Mouse (Mus musculus) forebrain, embryonic 14.5 days (tissue): ENCODE measurements around the gene Wfdc6b. TPM values are rescaled to one million over a fixed set of nuclear protein-coding genes. Genes with fewer than 3 reads are reported as not detected.
A peak's percentile ranks its signal among the peaks of the same experiment; 100 is the strongest.

Source experiments
- ATAC-seq: fragments of 200-750 bp; cut with Nextera tagmentation; 2 replicates; pipeline ENCODE4 v1.8.0; 2017; ENCODE audit warnings: mild to moderate bottlenecking, moderate library complexity
- DNase-seq: peaks from one replicate; pipeline ENCODE4 v3.0.0-alpha.2; 2015; ENCODE audit warnings: low spot score
- H3K27ac ChIP-seq: fragments of 300-500 bp; sonication (generic); 2 replicates; pipeline ENCODE4 v1.5.1; 2014; ENCODE audit warnings: low read depth, mild to moderate bottlenecking, control low read depth, low read length, moderate library complexity
- H3K27me3 ChIP-seq: fragments of 300-500 bp; sonication (generic); replicated peaks from 2 replicates; pipeline ENCODE4 v1.6.1; 2014; ENCODE audit warnings: low read length, control low read depth, mixed read lengths; ENCODE audit not compliant: control insufficient read depth, insufficient read depth
- H3K36me3 ChIP-seq: fragments of 300-500 bp; sonication (generic); 2 replicates; pipeline ENCODE4 v1.6.1; 2014; ENCODE audit warnings: low read length, control low read depth; ENCODE audit not compliant: control insufficient read depth, insufficient read depth
- H3K4me1 ChIP-seq: fragments of 300-500 bp; sonication (generic); 2 replicates; pipeline ENCODE4 v1.6.1; 2014; ENCODE audit warnings: antibody characterized with exemption, low read length, control low read depth; ENCODE audit not compliant: control insufficient read depth, insufficient read depth
- H3K4me2 ChIP-seq: fragments of 300-500 bp; sonication (generic); 2 replicates; pipeline ENCODE4 v1.6.1; 2014; ENCODE audit warnings: mild to moderate bottlenecking, control low read depth, low read length
- H3K4me3 ChIP-seq: fragments of 300-500 bp; sonication (generic); 2 replicates; pipeline ENCODE4 v1.5.1; 2014; ENCODE audit warnings: low read depth, low read length, control low read depth
- H3K9ac ChIP-seq: fragments of 300-500 bp; sonication (generic); 2 replicates; pipeline ENCODE4 v1.6.1; 2014; ENCODE audit warnings: mild to moderate bottlenecking, low read length, control low read depth, moderate library complexity
- H3K9me3 ChIP-seq: fragments of 300-500 bp; sonication (generic); replicated peaks from 2 replicates; pipeline ENCODE4 v1.6.1; 2016; ENCODE audit warnings: low read length, control low read depth, mixed read lengths; ENCODE audit not compliant: control insufficient read depth
- WGBS: fragments of 180-500 bp; shearing (Covaris S2); extraction: QIAGEN DNeasy Blood & Tissue Kit; methylation state at CpG from one replicate; pipeline ENCODE4 v1.1.7; 2014; 5-methylcytosine and 5-hydroxymethylcytosine counted together
- polyA plus RNA-seq: library from polyadenylated mRNA; unstranded; fragments of >200 nt; fragmentation: Nextera tagmentation; extraction: Ambion mirVana; gene quantifications from 2 replicates; pipeline ENCODE4 v1.2.1, GENCODE M21; 2014

Gene Wfdc6b
- polyA plus RNA-seq, 1 experiment from 2014 or later = not detected

GRCm38 (mm10) chr2:164641881-164642673 lies 28.8 kb downstream of the Wfdc6b start:
- no peaks in the 10 kb centered on the region for H3K36me3 ChIP-seq
- H3K27ac ChIP-seq = no peak overlapping the region
- H3K4me1 ChIP-seq = no peaks in the 10 kb centered on the region
- no peak overlapping the region for H3K4me2 ChIP-seq
- DNase-seq = peak; percentile 45
- no peak overlapping the region for H3K9ac ChIP-seq
- H3K27me3 ChIP-seq = no peaks in the 10 kb centered on the region
- no peak for ATAC-seq
- no peak overlapping the region for H3K4me3 ChIP-seq
- no peaks in the 10 kb centered on the region for H3K9me3 ChIP-seq
- 65% methylated on average over 13 of the region's 13 CpGs for WGBS

GRCm38 (mm10) chr2:164655858-164656257 lies 42.5 kb downstream of the Wfdc6b start, which contains the start of gene Wfdc10:
Wfdc10 (plus strand) TSS chr2:164656046.
- Histone ChIP-seq H3K27ac (no peak within 1 kb of the TSS), H3K4me2 (no peak within 1 kb of the TSS), H3K9me3 (no peaks in the 10 kb centered on the region), H3K4me1 (no peaks in the 10 kb centered on the region), H3K27me3 (no peaks in the 10 kb centered on the region), H3K36me3 (no peaks in the 10 kb centered on the region), H3K9ac (no peak within 1 kb of the TSS), H3K4me3 (no peak within 1 kb of the TSS)
- peak; percentile 50 for DNase-seq
- no peak for ATAC-seq
- WGBS = 17% methylated on average over 11 of the region's 11 CpGs

- no peak within 1 kb of the TSS for H3K27ac ChIP-seq
- no peaks in the 10 kb centered on the region for H3K36me3 ChIP-seq
- H3K4me1 ChIP-seq = no peaks in the 10 kb centered on the region
- no peak within 1 kb of the TSS for H3K4me3 ChIP-seq
- no peaks in the 10 kb centered on the region for H3K27me3 ChIP-seq
- no peaks in the 10 kb centered on the region for H3K9me3 ChIP-seq
- 83% methylated on average over 9 of the region's 9 CpGs for WGBS
- no peak within 1 kb of the TSS for H3K9ac ChIP-seq
- no peak for ATAC-seq
- no peak for DNase-seq
- no peak within 1 kb of the TSS for H3K4me2 ChIP-seq
These were observed 43.2 kb downstream of the Wfdc6b start, which contains the start of gene Wfdc9 for GRCm38 (mm10) chr2:164656483-164656882. Wfdc9 (minus strand) TSS chr2:164656583.

- WGBS = 89% methylated on average over 7 of the region's 7 CpGs
- ATAC-seq = no peak
These were observed 51.5 kb downstream of the Wfdc6b start for GRCm38 (mm10) chr2:164664851-164665250.

More at GRCm38 (mm10) chr2:164664851-164665250, 51.5 kb downstream of the Wfdc6b start:
- Histone ChIP-seq H3K4me1 (no peaks in the 10 kb centered on the region), H3K9me3 (no peaks in the 10 kb centered on the region), H3K27me3 (no peaks in the 10 kb centered on the region), H3K9ac (no peak overlapping the region), H3K27ac (no peak overlapping the region), H3K36me3 (no peaks in the 10 kb centered on the region), H3K4me3 (no peak overlapping the region), H3K4me2 (no peak overlapping the region)
- no peak for DNase-seq

Other genes starting within 250 kb of the Wfdc6b start
- gene Slpi, start 224.4 kb upstream of the Wfdc6b start, polyA plus RNA-seq = not detected in 2 replicates
- 0.06 TPM in 1 of 2 replicates, not detected in the other for gene Rbpjl, start 210.4 kb upstream of the Wfdc6b start, polyA plus RNA-seq
- 0.08 and 0.10 TPM in 2 replicates for gene Matn4, start 208.4 kb upstream of the Wfdc6b start, polyA plus RNA-seq
- 3.9 and 4.2 TPM in 2 replicates for gene Sdc4, start 169.6 kb upstream of the Wfdc6b start, polyA plus RNA-seq
- 76.3 and 86.6 TPM in 2 replicates for gene Sys1, start 156.6 kb upstream of the Wfdc6b start, polyA plus RNA-seq
- 6.2 and 8.9 TPM in 2 replicates for gene Gm20458, start 152.6 kb upstream of the Wfdc6b start, polyA plus RNA-seq
- not detected in 2 replicates for gene Trp53tg5, start 139.8 kb upstream of the Wfdc6b start, polyA plus RNA-seq
- 3.5 and 4.9 TPM in 2 replicates for gene Dbndd2, start 127.4 kb upstream of the Wfdc6b start, polyA plus RNA-seq
- gene Pigt, start 116.0 kb upstream of the Wfdc6b start, polyA plus RNA-seq = 66.8 and 72.2 TPM in 2 replicates
- gene Wfdc2, start 51.1 kb upstream of the Wfdc6b start, polyA plus RNA-seq = 5.2 and 5.8 TPM in 2 replicates
- not detected in 2 replicates for gene Spint3, start 40.1 kb upstream of the Wfdc6b start, polyA plus RNA-seq
- gene Wfdc6a, start 28.1 kb upstream of the Wfdc6b start, polyA plus RNA-seq = not detected in 2 replicates
- not detected in 2 replicates for gene Eppin, start 19.9 kb upstream of the Wfdc6b start, polyA plus RNA-seq
- not detected in 2 replicates for gene Wfdc8, start 104 bp downstream of the Wfdc6b start, polyA plus RNA-seq
- not detected in 2 replicates for gene Wfdc16, start 25.3 kb downstream of the Wfdc6b start, polyA plus RNA-seq
- gene Wfdc10, start 42.5 kb downstream of the Wfdc6b start, polyA plus RNA-seq = not detected in 2 replicates
- gene Wfdc9, start 43.1 kb downstream of the Wfdc6b start, polyA plus RNA-seq = not detected in 2 replicates
- gene Wfdc11, start 60.6 kb downstream of the Wfdc6b start, polyA plus RNA-seq = not detected in 2 replicates
- gene Wfdc13, start 71.6 kb downstream of the Wfdc6b start, polyA plus RNA-seq = not detected in 2 replicates
- not detected in 2 replicates for gene Spint4, start 85.0 kb downstream of the Wfdc6b start, polyA plus RNA-seq
- gene Spint5, start 101.8 kb downstream of the Wfdc6b start, polyA plus RNA-seq = not detected in 2 replicates
- gene Wfdc3, start 132.4 kb downstream of the Wfdc6b start, polyA plus RNA-seq = 0.35 and 0.77 TPM in 2 replicates
- 62.2 and 64.9 TPM in 2 replicates for gene Dnttip1, start 132.5 kb downstream of the Wfdc6b start, polyA plus RNA-seq
- gene Ube2c, start 156.4 kb downstream of the Wfdc6b start, polyA plus RNA-seq = 162 and 198 TPM in 2 replicates
- not detected in 2 replicates for gene Tnnc2, start 166.4 kb downstream of the Wfdc6b start, polyA plus RNA-seq
- gene Snx21, start 172.3 kb downstream of the Wfdc6b start, polyA plus RNA-seq = 20.4 and 22.8 TPM in 2 replicates
- gene Acot8, start 191.4 kb downstream of the Wfdc6b start, polyA plus RNA-seq = 12.0 and 14.3 TPM in 2 replicates
- gene Zswim3, start 191.6 kb downstream of the Wfdc6b start, polyA plus RNA-seq = 13.0 and 15.0 TPM in 2 replicates
- 19.5 and 23.5 TPM in 2 replicates for gene Zswim1, start 209.2 kb downstream of the Wfdc6b start, polyA plus RNA-seq
- 0.30 TPM in 1 of 2 replicates, not detected in the other for gene Spata25, start 215.0 kb downstream of the Wfdc6b start, polyA plus RNA-seq
- 79.5 and 84.4 TPM in 2 replicates for gene Ctsa, start 219.4 kb downstream of the Wfdc6b start, polyA plus RNA-seq
- 3.9 and 5.8 TPM in 2 replicates for gene Neurl2, start 219.9 kb downstream of the Wfdc6b start, polyA plus RNA-seq
- 58.4 and 80.3 TPM in 2 replicates for gene Pltp, start 244.2 kb downstream of the Wfdc6b start, polyA plus RNA-seq